Mouse (Mus musculus) forebrain, postnatal 0 days (tissue): ENCODE data around the gene Rab43. TPM values are rescaled to one million over a fixed set of nuclear protein-coding genes. Genes with fewer than 3 reads are reported as not detected.

ENCODE experiments used
- ATAC-seq: fragments of 200-750 bp; cut with Nextera tagmentation; 2 replicates; pipeline ENCODE4 v1.8.0; 2017; ENCODE audit warnings: mild to moderate bottlenecking, moderate library complexity
- DNase-seq: peaks from one replicate; pipeline ENCODE4 v3.0.0-alpha.2; 2015
- H3K27ac ChIP-seq: fragments of 300-500 bp; sonication (generic); 2 replicates; pipeline ENCODE4 v1.5.1; 2014; ENCODE audit warnings: low read depth, mild to moderate bottlenecking, antibody characterized with exemption, low read length, moderate library complexity, mixed read lengths
- H3K27me3 ChIP-seq: fragments of 300-500 bp; sonication (generic); 2 replicates; pipeline ENCODE4 v1.6.1; 2014; ENCODE audit warnings: mild to moderate bottlenecking, low read length, mixed read lengths; ENCODE audit not compliant: insufficient read depth
- H3K36me3 ChIP-seq: fragments of 300-500 bp; sonication (generic); 2 replicates; pipeline ENCODE4 v1.6.1; 2014; ENCODE audit warnings: mild to moderate bottlenecking, moderate library complexity; ENCODE audit not compliant: insufficient read depth
- H3K4me1 ChIP-seq: fragments of 300-500 bp; sonication (generic); 2 replicates; pipeline ENCODE4 v1.6.1; 2014; ENCODE audit warnings: antibody characterized with exemption; ENCODE audit not compliant: insufficient read depth
- H3K4me2 ChIP-seq: fragments of 300-500 bp; sonication (generic); 2 replicates; pipeline ENCODE4 v1.6.1; 2014; ENCODE audit warnings: low read depth, mild to moderate bottlenecking, moderate library complexity
- H3K4me3 ChIP-seq: fragments of 300-500 bp; sonication (generic); 2 replicates; pipeline ENCODE4 v1.5.1; 2014; ENCODE audit warnings: low read depth, low read length, mixed read lengths
- H3K9ac ChIP-seq: fragments of 300-500 bp; sonication (generic); 2 replicates; pipeline ENCODE4 v1.6.1; 2014; ENCODE audit warnings: mild to moderate bottlenecking
- H3K9me3 ChIP-seq: fragments of 300-500 bp; sonication (generic); 2 replicates; pipeline ENCODE4 v1.6.1; 2016; ENCODE audit warnings: low read length
- CTCF ChIP-seq: sonication (generic); IDR thresholded peaks from 2 replicates; pipeline ENCODE4 v1.5.1; 2016; ENCODE audit warnings: antibody characterized with exemption, control low read depth, low read depth
- WGBS: fragments of 180-500 bp; shearing (Covaris S2); extraction: QIAGEN DNeasy Blood & Tissue Kit; methylation state at CpG from one replicate; pipeline ENCODE4 v1.1.7; 2014; 5-methylcytosine and 5-hydroxymethylcytosine counted together
- polyA plus RNA-seq: library from polyadenylated mRNA; unstranded; fragments of >200 nt; fragmentation: Nextera tagmentation; extraction: Ambion mirVana; gene quantifications from 2 replicates; pipeline ENCODE4 v1.2.1, GENCODE M21; 2015
- total RNA-seq: library from RNA; depleted of rRNA; stranded (reverse); fragments of >200 nt; gene quantifications from 2 replicates; pipeline ENCODE4 v1.2.3, GENCODE M21; 2014; rRNA removed

Gene Rab43
- total and polyA plus RNA-seq, 2 experiments from 2014 or later: 9.3 to 24.3 TPM

DNA sequence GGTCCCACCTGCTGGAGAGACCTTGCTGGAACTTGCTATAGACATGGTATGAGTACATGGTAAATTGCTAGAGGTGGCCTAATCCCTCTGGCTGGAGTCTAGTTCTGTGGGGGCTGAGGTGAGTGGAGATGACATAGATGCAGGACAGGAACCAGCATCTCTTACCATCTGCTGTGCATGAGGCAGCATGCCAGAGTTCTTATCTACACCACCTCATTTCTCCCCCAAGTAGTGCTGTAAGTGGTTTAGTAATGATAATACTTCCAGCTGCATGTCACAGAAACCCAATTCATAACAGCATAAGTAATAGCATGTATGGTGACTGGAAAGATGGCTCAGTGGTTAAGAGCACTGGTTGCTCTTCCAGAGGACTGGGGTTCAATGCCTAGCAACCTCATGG is 71.5 kb downstream of the Rab43 start:
- ATAC-seq: no peak
- DNase-seq: no peak

DNA sequence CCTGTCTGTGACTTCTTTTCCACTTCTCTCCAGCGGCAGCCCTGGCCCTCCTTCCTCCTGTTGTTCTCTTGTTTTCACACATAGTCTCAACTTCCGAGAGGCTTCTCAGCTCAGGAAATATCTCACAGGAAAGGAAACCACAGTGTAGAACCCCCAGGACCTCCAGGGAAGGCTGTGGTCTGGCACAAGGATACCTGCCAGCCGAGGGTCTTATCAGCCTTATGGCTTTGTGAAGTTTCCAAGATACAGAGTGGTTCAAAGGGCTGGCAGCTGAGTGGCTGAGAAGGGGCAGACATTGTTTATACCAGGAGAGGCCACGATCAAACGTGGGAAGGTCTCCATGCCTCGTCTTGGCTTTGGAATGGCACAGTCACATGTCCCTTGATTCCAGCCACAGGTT is 72.1 kb downstream of the Rab43 start:
- ATAC-seq: no peak
- Histone ChIP-seq H3K36me3 (no peaks in the 10 kb centered on the region), H3K27me3 (no peaks in the 10 kb centered on the region), H3K4me1 (no peaks in the 10 kb centered on the region), H3K9ac (no peak overlapping the region), H3K27ac (no peak overlapping the region), H3K9me3 (no peaks in the 10 kb centered on the region), H3K4me3 (no peak overlapping the region), H3K4me2 (no peak overlapping the region)
- DNase-seq: no peak
- 62% methylated on average over 6 of the region's 6 CpGs for WGBS
- TF ChIP-seq CTCF: no peak

More for the DNA sequence above, 71.5 kb downstream of the Rab43 start:
- no peak for TF ChIP-seq CTCF
- H3K9me3 ChIP-seq: no peaks in the 10 kb centered on the region
- no peak overlapping the region for H3K4me2 ChIP-seq
- no peaks in the 10 kb centered on the region for H3K36me3 ChIP-seq
- H3K4me3 ChIP-seq: no peak overlapping the region
- no peak overlapping the region for H3K9ac ChIP-seq
- no peak overlapping the region for H3K27ac ChIP-seq
- no peaks in the 10 kb centered on the region for H3K27me3 ChIP-seq
- H3K4me1 ChIP-seq: no peaks in the 10 kb centered on the region

Other genes starting within 250 kb of the Rab43 start
- gene Prokr1, start 221.4 kb downstream of the Rab43 start, total RNA-seq: 2.5 and 3.1 TPM in 2 replicates
- 1.1 and 1.6 TPM in 2 replicates for gene Prokr1, start 221.4 kb downstream of the Rab43 start, polyA plus RNA-seq
- 8.1 and 9.1 TPM in 2 replicates for gene Aplf, start 140.0 kb downstream of the Rab43 start, total RNA-seq
- 8.8 and 12.0 TPM in 2 replicates for gene Aplf, start 140.0 kb downstream of the Rab43 start, polyA plus RNA-seq
- gene Efcc1, start 81.3 kb downstream of the Rab43 start, total RNA-seq: 4.8 and 7.3 TPM in 2 replicates
- 4.7 and 7.8 TPM in 2 replicates for gene Efcc1, start 81.3 kb downstream of the Rab43 start, polyA plus RNA-seq
- gene Gp9, start 34.1 kb downstream of the Rab43 start, total RNA-seq: 0.33 TPM in 1 of 2 replicates, not detected in the other
- 0.18 and 0.28 TPM in 2 replicates for gene Gp9, start 34.1 kb downstream of the Rab43 start, polyA plus RNA-seq
- 1.7 and 4.7 TPM in 2 replicates for gene Gm45140, start 23.6 kb upstream of the Rab43 start, total RNA-seq
- 1.0 and 2.0 TPM in 2 replicates for gene Gm45140, start 23.6 kb upstream of the Rab43 start, polyA plus RNA-seq
- gene Isy1, start 26.6 kb upstream of the Rab43 start, total RNA-seq: 30.1 and 31.5 TPM in 2 replicates
- gene Isy1, start 26.6 kb upstream of the Rab43 start, polyA plus RNA-seq: 28.2 and 28.5 TPM in 2 replicates
- gene Cnbp, start 38.9 kb upstream of the Rab43 start, total RNA-seq: 244 and 321 TPM in 2 replicates
- gene Cnbp, start 38.9 kb upstream of the Rab43 start, polyA plus RNA-seq: 684 and 687 TPM in 2 replicates
- gene Copg1, start 75.7 kb upstream of the Rab43 start, total RNA-seq: 171 and 186 TPM in 2 replicates
- gene Copg1, start 75.7 kb upstream of the Rab43 start, polyA plus RNA-seq: 163 and 180 TPM in 2 replicates
- gene Hmces, start 101.8 kb upstream of the Rab43 start, total RNA-seq: 25.7 and 42.5 TPM in 2 replicates
- gene Hmces, start 101.8 kb upstream of the Rab43 start, polyA plus RNA-seq: 40.4 and 45.2 TPM in 2 replicates
- 16.7 and 26.7 TPM in 2 replicates for gene H1fx, start 169.5 kb upstream of the Rab43 start, total RNA-seq
- 66.3 and 68.6 TPM in 2 replicates for gene H1fx, start 169.5 kb upstream of the Rab43 start, polyA plus RNA-seq
- gene Rab7, start 233.1 kb upstream of the Rab43 start, total RNA-seq: 75.9 and 88.9 TPM in 2 replicates
- gene Rab7, start 233.1 kb upstream of the Rab43 start, polyA plus RNA-seq: 360 and 367 TPM in 2 replicates